Mouse (Mus musculus) adrenal gland, postnatal 36 days (tissue): ENCODE results near the gene Olfr678. TPM values are rescaled to one million over a fixed set of nuclear protein-coding genes. Genes with fewer than 3 reads are reported as not detected.
"Not testable (repeated sequence)": the region's sequence is repeated elsewhere in the genome, so short reads cannot be mapped to it uniquely, and the experiment has no call there.

Experiments used
- DNase-seq, 2 experiments: peaks; one replicate each; pipeline ENCODE4 v3.0.0; 2021; ENCODE audit warnings: mixed read lengths in 1 of 2
- long read RNA-seq, 2 experiments: library from polyadenylated mRNA; stranded (forward); transcript quantifications; one replicate each; pipeline ENCODE4 v2.0.0; 2021; ENCODE audit warnings: borderline sequencing depth in 2 of 2
- total RNA-seq, 2 experiments: library from RNA; stranded (reverse); gene quantifications; 2 replicates each; pipeline ENCODE4 v1.2.3; 2021

Gene Olfr678
- total RNA-seq: not detected
- long read RNA-seq, experiment 1: 0 reads
- long read RNA-seq, experiment 2: 0 reads

DNA sequence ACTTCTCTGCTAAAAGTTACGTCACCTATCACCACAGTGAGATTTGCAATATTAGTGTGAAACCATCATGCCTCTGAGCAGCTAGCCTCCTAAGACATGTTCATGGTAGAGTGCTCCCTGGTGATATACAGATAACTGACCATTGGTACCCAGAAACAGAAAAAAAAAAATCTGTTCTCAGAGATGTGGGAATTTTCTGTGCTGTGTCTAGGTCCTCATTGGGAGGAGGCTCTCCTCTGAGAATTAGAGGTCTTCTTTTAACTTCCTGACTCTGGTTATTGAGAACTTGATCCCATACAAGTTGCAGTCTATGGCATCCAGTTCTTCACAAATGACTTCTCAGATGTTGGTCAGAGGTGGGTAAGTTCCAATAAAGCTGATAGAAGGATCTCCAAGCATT lies at the start of gene Olfr678:
Gene Olfr678 (plus strand): TSS at position 301 of the 400 bp plus-strand sequence.
- DNase-seq: no peak

DNA sequence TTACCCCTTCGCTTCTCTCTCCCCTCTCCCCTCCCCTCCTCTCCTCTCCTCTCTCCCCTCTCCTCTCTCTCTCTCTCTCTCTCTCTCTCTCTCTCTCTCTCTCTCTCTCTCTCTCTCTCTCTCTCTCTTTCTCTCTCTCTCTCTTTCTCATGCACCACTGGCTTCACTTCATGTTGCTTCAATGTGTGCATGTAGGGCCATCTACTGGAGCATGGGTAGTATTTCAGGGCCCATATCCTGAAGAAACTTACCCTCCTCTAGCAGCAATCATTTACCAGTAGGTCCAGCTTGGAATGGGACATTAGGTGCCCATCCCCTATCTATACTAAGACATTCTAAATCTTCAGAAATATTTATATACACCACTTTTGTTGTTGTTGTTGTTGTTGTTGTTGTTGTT lies 41.7 kb upstream of the Olfr678 start:
- DNase-seq: no peak

DNA sequence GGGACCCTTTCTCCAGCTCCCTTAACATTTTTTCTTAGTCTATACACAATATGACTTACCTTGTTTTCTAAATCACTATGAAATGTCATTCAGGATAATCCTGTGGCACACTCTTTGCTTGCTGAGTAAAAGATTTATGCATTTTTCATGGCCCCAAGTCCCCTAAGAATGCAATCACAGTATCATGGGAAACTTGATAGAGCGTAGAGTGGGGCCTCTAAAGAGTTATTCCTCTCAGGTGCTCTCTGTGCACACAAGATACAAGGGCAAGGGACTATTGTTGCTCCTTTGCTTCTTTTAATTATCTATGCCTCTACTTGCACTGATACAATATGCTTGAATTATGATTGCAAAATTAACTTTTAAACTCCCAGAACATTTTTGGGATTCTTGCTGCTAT lies 35.9 kb upstream of the Olfr678 start, which contains the start of gene Olfr675:
Gene Olfr675 (minus strand): TSS at position 101 of the 400 bp plus-strand sequence.
- no peak for DNase-seq

DNA sequence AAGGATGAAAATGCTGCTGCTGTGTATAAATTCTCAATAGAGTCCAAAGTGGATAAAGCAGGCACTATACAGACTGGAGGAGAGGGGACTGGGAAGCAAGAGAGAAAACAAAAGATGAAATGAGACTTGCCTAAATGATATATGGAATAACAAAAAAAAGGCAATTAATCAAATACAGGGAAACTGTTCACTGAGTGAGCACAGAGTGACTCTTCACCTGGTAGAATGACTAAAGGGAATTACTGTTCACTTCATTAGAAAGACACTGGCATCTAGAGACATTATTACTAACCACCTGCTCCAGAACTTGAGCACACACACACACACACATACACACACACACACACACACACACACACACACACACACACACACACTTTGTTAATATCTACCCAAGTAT lies 31.9 kb upstream of the Olfr678 start, which contains the start of gene Olfr676:
Gene Olfr676 (plus strand): TSS at position 301 of the 400 bp plus-strand sequence.
- DNase-seq: no peak

DNA sequence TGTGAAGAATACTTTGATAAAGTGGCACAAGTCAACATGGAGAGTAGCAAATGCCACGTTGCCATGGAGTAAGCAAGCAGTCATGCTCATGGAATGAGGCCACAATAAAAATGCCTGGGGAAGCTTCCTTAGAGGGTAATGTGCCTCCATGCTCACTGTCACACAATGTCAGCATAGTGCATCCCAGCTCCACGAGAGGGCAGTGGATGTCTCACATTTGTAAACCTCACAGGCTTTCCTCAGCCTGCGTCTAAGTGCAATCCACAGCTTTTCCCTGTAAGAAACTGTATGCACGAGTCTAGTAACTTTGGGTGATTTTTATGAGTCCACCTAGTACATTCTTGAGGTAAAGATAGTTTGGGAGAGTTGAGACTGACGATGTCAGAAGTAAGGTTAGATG lies 30.4 kb upstream of the Olfr678 start:
- DNase-seq: not testable (repeated sequence)

DNA sequence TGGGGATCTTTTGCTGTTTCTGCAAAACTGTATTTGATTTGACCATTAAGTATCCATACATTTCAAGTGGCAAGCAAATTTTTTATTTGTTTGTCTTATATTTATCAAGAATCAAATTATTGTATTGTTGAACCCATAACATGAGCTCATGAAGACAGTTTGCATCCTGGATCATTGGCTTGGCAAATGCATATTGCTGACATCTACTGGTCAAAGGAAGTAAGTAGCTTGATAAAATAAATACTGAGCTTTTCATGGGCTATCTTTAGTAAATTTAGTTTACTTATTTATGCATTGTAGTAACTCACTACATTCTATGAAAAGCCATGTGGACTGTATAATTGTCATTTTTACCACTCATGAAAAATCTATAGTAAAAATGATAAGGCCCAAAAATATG lies 5.3 kb upstream of the Olfr678 start:
- DNase-seq: no peak

DNA sequence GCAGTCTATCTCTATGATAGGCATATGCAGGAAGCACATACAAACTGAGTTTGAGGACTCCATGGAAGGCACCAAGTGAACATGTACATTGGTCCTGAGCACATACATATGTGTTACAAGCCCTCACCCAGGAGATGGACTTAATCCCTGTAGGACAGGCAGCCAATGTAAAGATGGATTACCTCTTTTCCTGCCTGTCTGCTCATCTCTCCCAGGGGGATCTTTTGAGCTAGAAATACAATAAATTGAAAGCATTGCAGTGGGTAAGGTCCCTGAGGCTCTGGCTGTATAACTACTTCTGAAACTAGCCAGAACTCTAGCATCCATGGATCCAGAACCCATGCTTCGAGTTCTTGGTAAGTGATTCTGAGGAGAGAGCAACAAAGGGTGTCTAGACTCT lies 16.6 kb downstream of the Olfr678 start, which contains the start of gene Olfr679:
Gene Olfr679 (plus strand): TSS at position 301 of the 400 bp plus-strand sequence.
- no peak for DNase-seq

DNA sequence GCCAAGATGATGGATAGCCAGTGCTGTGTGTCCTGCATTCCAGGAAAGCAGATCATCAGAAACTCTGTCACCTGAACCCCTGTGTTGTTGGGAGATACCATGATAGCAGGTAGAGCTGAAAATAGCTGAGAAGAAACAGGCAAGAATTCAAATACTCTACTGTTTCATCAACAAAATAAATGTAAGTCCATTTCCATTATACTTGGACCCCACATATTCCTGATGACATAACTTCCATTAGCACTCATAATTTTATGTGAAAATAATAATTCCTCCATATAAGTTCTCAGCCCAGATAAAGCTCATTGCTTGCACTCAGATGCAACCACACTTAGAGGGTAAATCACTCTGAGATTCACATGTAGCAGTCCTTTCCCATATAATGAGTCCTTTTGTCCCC lies 28.4 kb downstream of the Olfr678 start, which contains the start of gene Olfr680-ps1:
Gene Olfr680-ps1 (minus strand): TSS at position 101 of the 400 bp plus-strand sequence.
- not testable (repeated sequence) for DNase-seq

DNA sequence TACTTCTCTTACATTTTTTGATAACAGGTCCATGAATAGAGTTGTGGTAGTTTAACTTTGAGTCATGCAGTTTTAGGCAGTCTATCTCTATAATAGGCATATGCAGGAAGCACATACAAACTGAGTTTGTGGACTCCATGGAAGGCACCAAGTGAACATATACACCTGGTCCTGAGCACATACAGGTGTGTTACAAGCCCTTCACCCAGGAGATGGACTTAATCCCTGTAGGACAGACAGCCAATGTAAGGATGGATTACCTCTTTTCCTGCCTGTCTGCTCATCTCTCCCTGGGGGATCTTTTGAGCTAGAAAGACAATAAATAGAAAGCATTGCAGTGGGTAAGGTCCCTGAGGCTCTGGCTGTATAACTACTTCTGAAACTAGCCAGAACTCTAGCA lies 52.3 kb downstream of the Olfr678 start, which contains the start of gene Olfr681:
Gene Olfr681 (plus strand): TSS at position 301 of the 400 bp plus-strand sequence.
- no peak for DNase-seq

Other genes with a start within 250 kb of the Olfr678 start
- under 1 TPM in 1 of 2 experiments, not detected in 1; 0.20 TPM for gene Usp17lb, start 221.9 kb upstream of the Olfr678 start, total RNA-seq
- gene Usp17la, start 207.5 kb upstream of the Olfr678 start, total RNA-seq: not detected
- not detected for gene Olfr665, start 186.4 kb upstream of the Olfr678 start, total RNA-seq
- gene Olfr666, start 168.5 kb upstream of the Olfr678 start, total RNA-seq: not detected
- not detected for gene Olfr667, start 143.0 kb upstream of the Olfr678 start, total RNA-seq
- not detected for gene Olfr668, start 136.4 kb upstream of the Olfr678 start, total RNA-seq
- gene Olfr669, start 130.2 kb upstream of the Olfr678 start, total RNA-seq: not detected
- not detected for gene Olfr670, start 101.9 kb upstream of the Olfr678 start, total RNA-seq
- gene Olfr671, start 85.3 kb upstream of the Olfr678 start, total RNA-seq: not detected
- not detected for gene Olfr672, start 62.4 kb upstream of the Olfr678 start, total RNA-seq
- gene Olfr675, start 36.0 kb upstream of the Olfr678 start, total RNA-seq: not detected
- not detected for gene Olfr676, start 31.8 kb upstream of the Olfr678 start, total RNA-seq
- not detected for gene Olfr677, start 13.1 kb upstream of the Olfr678 start, total RNA-seq
- not detected for gene Olfr679, start 16.7 kb downstream of the Olfr678 start, total RNA-seq
- not detected for gene Olfr680-ps1, start 28.3 kb downstream of the Olfr678 start, total RNA-seq
- not detected for gene Olfr681, start 52.4 kb downstream of the Olfr678 start, total RNA-seq
- gene Olfr683, start 82.5 kb downstream of the Olfr678 start, total RNA-seq: not detected
- gene Olfr684, start 99.2 kb downstream of the Olfr678 start, total RNA-seq: not detected
- gene Olfr685, start 121.5 kb downstream of the Olfr678 start, total RNA-seq: not detected
- gene Olfr686, start 143.0 kb downstream of the Olfr678 start, total RNA-seq: not detected
- gene Olfr688, start 223.6 kb downstream of the Olfr678 start, total RNA-seq: not detected
- not detected for gene Olfr689, start 246.7 kb downstream of the Olfr678 start, total RNA-seq